Mouse (Mus musculus): Measurements from ENCODE around the gene Dusp10. TPM values are rescaled to one million over a fixed set of nuclear protein-coding genes. Genes with fewer than 3 reads are reported as not detected.

Dusp10 gene
- 7.0 and 10.0 TPM in 2 replicates for polyA plus RNA-seq (2012; rRNA removed)

- no peak for DNase-seq (ENCODE audit: low read depth)
- TF ChIP-seq POLR2A (IDR thresholded peaks at IDR 0.05; ENCODE audit: borderline replicate concordance, extremely low read depth, insufficient read depth, insufficient read length, poor library complexity, severe bottlenecking) (no peak), CTCF (IDR thresholded peaks at IDR 0.05; ENCODE audit: borderline replicate concordance, extremely low read depth, insufficient read depth, insufficient read length) (no peak)
These were observed at the start of gene Dusp10 for GRCm38 (mm10) chr1:184013106-184013505. Gene Dusp10, plus strand, starts transcription at chr1:184013302.

DNA sequence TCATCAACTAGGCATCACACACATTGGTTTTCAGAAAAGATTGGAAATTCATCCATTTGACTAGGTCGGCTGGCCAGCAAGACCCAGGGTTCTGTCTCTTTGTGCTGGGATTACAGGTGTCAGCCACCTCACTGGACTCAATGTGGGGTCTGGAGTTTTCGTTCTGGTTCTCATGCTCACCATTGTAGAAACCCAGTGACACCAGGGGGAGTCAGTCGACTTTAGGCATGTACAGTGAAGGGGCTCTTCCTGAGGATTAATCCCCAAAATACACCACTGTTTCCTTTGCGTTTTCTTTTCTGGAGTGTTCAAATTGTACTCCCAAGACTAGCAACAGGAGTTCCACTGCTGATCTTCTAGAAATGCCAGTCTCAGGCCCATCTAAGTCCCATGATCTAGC lies 47.8 kb upstream of the Dusp10 start:
- no peak for TF ChIP-seq POLR2A (IDR thresholded peaks at IDR 0.05; ENCODE audit: borderline replicate concordance, extremely low read depth, insufficient read depth, insufficient read length, poor library complexity, severe bottlenecking)
- no peak for TF ChIP-seq CTCF (IDR thresholded peaks at IDR 0.05; ENCODE audit: borderline replicate concordance, extremely low read depth, insufficient read depth, insufficient read length)

DNA sequence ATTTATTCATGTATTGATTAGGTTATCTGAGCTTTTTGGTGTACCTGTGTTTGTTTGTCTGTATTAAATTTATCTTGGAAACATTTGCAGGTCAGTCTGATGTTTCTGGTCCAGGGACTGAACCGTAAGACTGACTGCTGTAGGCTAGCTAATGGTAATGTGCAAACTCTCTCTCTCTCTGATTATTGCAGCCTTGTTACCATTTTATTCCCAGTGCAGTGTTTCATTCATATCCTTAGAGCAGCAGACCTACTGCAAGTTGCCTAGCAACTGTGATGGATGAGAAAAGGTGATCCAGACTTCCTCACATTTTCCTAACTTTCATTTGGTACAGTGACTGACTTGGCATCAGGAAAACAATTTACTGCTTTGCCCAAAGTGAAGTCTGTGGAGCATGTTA lies 43.8 kb upstream of the Dusp10 start:
- peak; percentile 37 for DNase-seq (ENCODE audit: low read depth)
- TF ChIP-seq POLR2A (IDR thresholded peaks at IDR 0.05; ENCODE audit: borderline replicate concordance, extremely low read depth, insufficient read depth, insufficient read length, poor library complexity, severe bottlenecking) (no peak), CTCF (IDR thresholded peaks at IDR 0.05; ENCODE audit: borderline replicate concordance, extremely low read depth, insufficient read depth, insufficient read length) (no peak)

More for the DNA sequence above, 47.8 kb upstream of the Dusp10 start:
- no peak for DNase-seq (ENCODE audit: low read depth)

- no peak for TF ChIP-seq CTCF (IDR thresholded peaks at IDR 0.05; ENCODE audit: borderline replicate concordance, extremely low read depth, insufficient read depth, insufficient read length)
- no peak for TF ChIP-seq POLR2A (IDR thresholded peaks at IDR 0.05; ENCODE audit: borderline replicate concordance, extremely low read depth, insufficient read depth, insufficient read length, poor library complexity, severe bottlenecking)
- DNase-seq (ENCODE audit: low read depth) = no peak
These were observed 33.3 kb upstream of the Dusp10 start for GRCm38 (mm10) chr1:183979814-183980243.

- DNase-seq (ENCODE audit: low read depth) = peak; percentile 82
- no peak for TF ChIP-seq POLR2A (IDR thresholded peaks at IDR 0.05; ENCODE audit: borderline replicate concordance, extremely low read depth, insufficient read depth, insufficient read length, poor library complexity, severe bottlenecking)
- TF ChIP-seq CTCF (IDR thresholded peaks at IDR 0.05; ENCODE audit: borderline replicate concordance, extremely low read depth, insufficient read depth, insufficient read length) = no peak
These were observed 31.0 kb upstream of the Dusp10 start for GRCm38 (mm10) chr1:183982108-183982507.

- DNase-seq (ENCODE audit: low read depth) = no peak
- TF ChIP-seq CTCF (IDR thresholded peaks at IDR 0.05; ENCODE audit: borderline replicate concordance, extremely low read depth, insufficient read depth, insufficient read length) (no peak), POLR2A (IDR thresholded peaks at IDR 0.05; ENCODE audit: borderline replicate concordance, extremely low read depth, insufficient read depth, insufficient read length, poor library complexity, severe bottlenecking) (no peak)
These were observed 25.3 kb upstream of the Dusp10 start for GRCm38 (mm10) chr1:183987711-183988245.

DNA sequence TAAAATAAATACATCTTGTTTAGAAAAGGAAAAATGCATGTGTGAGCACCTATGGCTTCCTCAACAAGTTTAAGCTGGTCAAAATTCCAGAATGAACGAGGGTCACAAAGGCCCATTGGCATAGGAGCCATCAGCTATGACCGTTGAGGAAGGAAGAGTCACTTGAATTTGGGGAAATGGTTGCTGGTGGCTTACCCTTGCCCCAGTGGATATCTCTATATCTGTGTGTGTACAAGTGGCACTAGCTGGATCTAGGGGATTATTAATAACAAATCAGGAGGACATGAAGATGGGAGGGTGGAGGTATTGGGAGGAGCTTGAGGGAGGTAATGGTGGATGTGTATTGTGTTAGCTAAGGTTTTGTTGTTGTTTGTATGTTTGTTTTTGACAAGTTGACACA lies 21.2 kb upstream of the Dusp10 start:
- no peak for TF ChIP-seq CTCF (IDR thresholded peaks at IDR 0.05; ENCODE audit: borderline replicate concordance, extremely low read depth, insufficient read depth, insufficient read length)
- no peak for TF ChIP-seq POLR2A (IDR thresholded peaks at IDR 0.05; ENCODE audit: borderline replicate concordance, extremely low read depth, insufficient read depth, insufficient read length, poor library complexity, severe bottlenecking)
- no peak for DNase-seq (ENCODE audit: low read depth)

DNA sequence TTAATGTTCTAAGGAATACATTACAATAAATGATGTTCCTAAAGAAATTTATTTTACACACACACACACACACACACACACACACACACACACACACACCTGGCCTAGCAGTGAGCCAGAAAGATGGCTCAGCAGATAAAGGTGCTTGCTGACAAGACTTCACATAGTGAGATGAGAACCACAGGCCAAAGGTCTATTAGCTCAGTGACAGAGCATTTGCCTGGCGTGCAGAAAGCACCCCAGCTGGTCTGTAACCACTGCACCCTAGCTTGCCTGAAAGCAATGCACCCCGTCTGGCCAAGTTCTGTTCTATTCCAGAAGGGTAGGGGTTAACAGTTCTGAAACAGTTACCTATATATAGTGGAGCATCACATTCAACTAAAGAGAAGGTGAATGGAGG lies 15.9 kb upstream of the Dusp10 start:
- TF ChIP-seq CTCF (IDR thresholded peaks at IDR 0.05; ENCODE audit: borderline replicate concordance, extremely low read depth, insufficient read depth, insufficient read length) (no peak), POLR2A (IDR thresholded peaks at IDR 0.05; ENCODE audit: borderline replicate concordance, extremely low read depth, insufficient read depth, insufficient read length, poor library complexity, severe bottlenecking) (no peak)
- no peak for DNase-seq (ENCODE audit: low read depth)

DNA sequence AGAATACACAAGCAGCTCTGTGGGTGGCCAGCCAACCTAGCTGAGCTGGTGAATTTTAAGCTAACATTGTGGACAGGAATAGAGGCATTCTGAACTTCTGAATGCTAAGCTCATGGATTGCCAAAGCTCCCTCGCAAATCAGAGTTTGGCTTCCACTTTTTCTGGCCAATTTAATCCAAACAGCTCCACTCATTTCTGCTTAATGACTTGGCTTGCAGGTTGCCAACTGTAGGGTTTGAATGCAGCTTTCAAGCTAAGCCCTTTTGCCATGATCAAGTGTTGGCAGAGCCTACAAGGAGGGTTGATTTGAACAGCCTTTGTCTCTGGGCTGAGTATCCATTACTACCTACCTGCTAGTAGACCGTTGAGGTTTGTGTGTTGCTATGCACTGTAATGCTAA lies 10.6 kb upstream of the Dusp10 start:
- DNase-seq (ENCODE audit: low read depth) = peak; percentile 88
- TF ChIP-seq CTCF (IDR thresholded peaks at IDR 0.05; ENCODE audit: borderline replicate concordance, extremely low read depth, insufficient read depth, insufficient read length) = no peak
- TF ChIP-seq POLR2A (IDR thresholded peaks at IDR 0.05; ENCODE audit: borderline replicate concordance, extremely low read depth, insufficient read depth, insufficient read length, poor library complexity, severe bottlenecking) = no peak

- no peak for DNase-seq (ENCODE audit: low read depth)
- no peak for TF ChIP-seq POLR2A (IDR thresholded peaks at IDR 0.05; ENCODE audit: borderline replicate concordance, extremely low read depth, insufficient read depth, insufficient read length, poor library complexity, severe bottlenecking)
- TF ChIP-seq CTCF (IDR thresholded peaks at IDR 0.05; ENCODE audit: borderline replicate concordance, extremely low read depth, insufficient read depth, insufficient read length) = no peak
These were observed 8.8 kb upstream of the Dusp10 start for GRCm38 (mm10) chr1:184004311-184004710.

- no peak for TF ChIP-seq POLR2A (IDR thresholded peaks at IDR 0.05; ENCODE audit: borderline replicate concordance, extremely low read depth, insufficient read depth, insufficient read length, poor library complexity, severe bottlenecking)
- no peak for TF ChIP-seq CTCF (IDR thresholded peaks at IDR 0.05; ENCODE audit: borderline replicate concordance, extremely low read depth, insufficient read depth, insufficient read length)
- DNase-seq (ENCODE audit: low read depth) = no peak
These were observed 7.6 kb upstream of the Dusp10 start for GRCm38 (mm10) chr1:184005315-184006058.

GRCm38 (mm10) chr1:184006086-184006485 lies 7.0 kb upstream of the Dusp10 start:
- DNase-seq (ENCODE audit: low read depth) = no peak
- TF ChIP-seq POLR2A (IDR thresholded peaks at IDR 0.05; ENCODE audit: borderline replicate concordance, extremely low read depth, insufficient read depth, insufficient read length, poor library complexity, severe bottlenecking) (no peak), CTCF (IDR thresholded peaks at IDR 0.05; ENCODE audit: borderline replicate concordance, extremely low read depth, insufficient read depth, insufficient read length) (no peak)

Data from brain, embryonic 14.5 days (tissue).